Mouse (Mus musculus) MEL (cell line): ENCODE measurements around the gene 1110051M20Rik. TPM values are rescaled to one million over a fixed set of nuclear protein-coding genes. Genes with fewer than 3 reads are reported as not detected.

ENCODE experiments used
- DNase-seq: peaks from one replicate; pipeline ENCODE4 v3.0.0; 2011; ENCODE audit warnings: low read depth, low spot score
- H3K27ac ChIP-seq: 2 replicates; pipeline ENCODE4 v1.5.1; 2012; ENCODE audit warnings: low read depth, mild to moderate bottlenecking, control low read depth, low read length, moderate library complexity; ENCODE audit not compliant: control insufficient read depth
- H3K27me3 ChIP-seq, 2 experiments: fragments of 150-350 bp in 1 of 2; sonication (generic) in 1 of 2; 2 replicates each; pipeline ENCODE4 v1.6.1; 2012; ENCODE audit warnings: low read length in 2 of 2, mild to moderate bottlenecking in 2 of 2, improper control_type of control experiment in 1 of 2, moderate library complexity in 1 of 2; ENCODE audit not compliant: insufficient read depth in 2 of 2, control insufficient read depth in 1 of 2
- H3K36me3 ChIP-seq, 2 experiments: 2 replicates each; pipeline ENCODE4 v1.6.1; 2012 to 2014; ENCODE audit warnings: low read length in 2 of 2, improper control_type of control experiment in 1 of 2, inconsistent platforms in 1 of 2, mild to moderate bottlenecking in 1 of 2; ENCODE audit not compliant: insufficient read depth in 2 of 2, control insufficient read depth in 1 of 2
- H3K4me1 ChIP-seq, 2 experiments: fragments of 150-350 bp in 1 of 2; sonication (generic) in 1 of 2; 2 replicates each; pipeline ENCODE4 v1.6.1; 2012; ENCODE audit warnings: low read length in 2 of 2, improper control_type of control experiment in 1 of 2, mild to moderate bottlenecking in 1 of 2; ENCODE audit not compliant: insufficient read depth in 2 of 2, control insufficient read depth in 1 of 2
- H3K4me3 ChIP-seq, 2 experiments: fragments of 150-350 bp in 1 of 2; sonication (generic) in 1 of 2; 2 replicates each; pipeline ENCODE4 v1.5.1; 2012; ENCODE audit warnings: low read depth in 2 of 2, low read length in 2 of 2, mild to moderate bottlenecking in 2 of 2, moderate library complexity in 2 of 2, control low read depth in 1 of 2, improper control_type of control experiment in 1 of 2; ENCODE audit not compliant: control insufficient read depth in 1 of 2, insufficient read depth in 1 of 2
- H3K79me2 ChIP-seq: 2 replicates; pipeline ENCODE4 v1.6.1; 2012; ENCODE audit warnings: mild to moderate bottlenecking, low read length, moderate library complexity; ENCODE audit not compliant: control insufficient read depth, poor library complexity, insufficient read depth
- H3K9ac ChIP-seq: 2 replicates; pipeline ENCODE4 v1.6.1; 2012; ENCODE audit warnings: low read depth, mild to moderate bottlenecking, control low read depth, low read length, moderate library complexity; ENCODE audit not compliant: control insufficient read depth, poor library complexity, severe bottlenecking
- H3K9me3 ChIP-seq: fragments of 150-350 bp; sonication (generic); replicated peaks from 2 replicates; pipeline ENCODE4 v1.6.1; 2012; ENCODE audit warnings: mild to moderate bottlenecking, low read length, improper control_type of control experiment, moderate library complexity; ENCODE audit not compliant: insufficient read depth
- CHD1 ChIP-seq: IDR thresholded peaks from 2 replicates; pipeline ENCODE4 v1.6.1; 2012; ENCODE audit warnings: low read depth, mild to moderate bottlenecking, inconsistent platforms, low read length, improper control_type of control experiment
- CHD2 ChIP-seq: IDR thresholded peaks from 2 replicates; pipeline ENCODE4 v1.6.1; 2011; ENCODE audit warnings: low read length, improper control_type of control experiment
- E2F4 ChIP-seq: IDR thresholded peaks from 2 replicates; pipeline ENCODE4 v1.6.1; 2011; ENCODE audit warnings: low read depth, low read length, improper control_type of control experiment, borderline replicate concordance
- EP300 ChIP-seq, 2 experiments: IDR thresholded peaks; 2 replicates each; pipeline ENCODE4 v1.6.1; 2011; ENCODE audit warnings: improper control_type of control experiment in 2 of 2, low read length in 2 of 2, low read depth in 1 of 2, mild to moderate bottlenecking in 1 of 2
- GABPA ChIP-seq: IDR thresholded peaks from 2 replicates; pipeline ENCODE4 v1.6.1; 2012; ENCODE audit warnings: low read depth, mild to moderate bottlenecking, inconsistent platforms, low read length, improper control_type of control experiment, moderate library complexity
- GATA1 ChIP-seq: IDR thresholded peaks from 2 replicates; pipeline ENCODE4 v1.6.1; 2011; ENCODE audit warnings: low read depth, low read length, improper control_type of control experiment
- HCFC1 ChIP-seq: IDR thresholded peaks from 2 replicates; pipeline ENCODE4 v1.6.1; 2012; ENCODE audit warnings: low read depth, mild to moderate bottlenecking, inconsistent platforms, low read length, improper control_type of control experiment, moderate library complexity
- KAT2A ChIP-seq: conservative IDR thresholded peaks from 2 replicates; pipeline ENCODE4 v1.6.1; 2012; ENCODE audit warnings: low read depth, low read length, improper control_type of control experiment, inconsistent platforms
- MAFK ChIP-seq: IDR thresholded peaks from 2 replicates; pipeline ENCODE4 v1.6.1; 2011; ENCODE audit warnings: low read depth, mild to moderate bottlenecking, low read length, improper control_type of control experiment, borderline replicate concordance
- MXI1 ChIP-seq: IDR thresholded peaks from 2 replicates; pipeline ENCODE4 v1.6.1; 2011; ENCODE audit warnings: mild to moderate bottlenecking, low read depth, low read length, improper control_type of control experiment
- MYC ChIP-seq: IDR thresholded peaks from 2 replicates; pipeline ENCODE4 v1.6.1; 2011; ENCODE audit warnings: low read depth, mild to moderate bottlenecking, low read length, improper control_type of control experiment, moderate library complexity
- NRF1 ChIP-seq: IDR thresholded peaks from 2 replicates; pipeline ENCODE4 v1.6.1; 2014; ENCODE audit warnings: low read depth, mild to moderate bottlenecking, inconsistent platforms, low read length, improper control_type of control experiment, moderate library complexity; ENCODE audit not compliant: poor library complexity, insufficient read depth, severe bottlenecking
- POLR2A ChIP-seq, 2 experiments: IDR thresholded peaks; 2 replicates each; pipeline ENCODE4 v1.6.1; 2011 to 2012; ENCODE audit warnings: low read length in 2 of 2, mild to moderate bottlenecking in 2 of 2, control low read depth in 1 of 2, improper control_type of control experiment in 1 of 2, low read depth in 1 of 2, moderate library complexity in 1 of 2; ENCODE audit not compliant: control insufficient read depth in 1 of 2, insufficient read depth in 1 of 2, poor library complexity in 1 of 2
- SIN3A ChIP-seq: IDR thresholded peaks from 2 replicates; pipeline ENCODE4 v1.6.1; 2012; ENCODE audit warnings: low read length, improper control_type of control experiment, inconsistent platforms
- SMC3 ChIP-seq: IDR thresholded peaks from 2 replicates; pipeline ENCODE4 v1.6.1; 2011; ENCODE audit warnings: low read depth, low read length, improper control_type of control experiment
- USF1 ChIP-seq: IDR thresholded peaks from 2 replicates; pipeline ENCODE4 v1.6.1; 2014; ENCODE audit warnings: low read depth, mild to moderate bottlenecking, inconsistent platforms, low read length, improper control_type of control experiment, moderate library complexity
- ZC3H11A ChIP-seq: IDR thresholded peaks from 2 replicates; pipeline ENCODE4 v1.6.1; 2012; ENCODE audit warnings: low read depth, mild to moderate bottlenecking, inconsistent platforms, low read length, improper control_type of control experiment
- ZNF384 ChIP-seq: IDR thresholded peaks from 2 replicates; pipeline ENCODE4 v1.6.1; 2012; ENCODE audit warnings: low read depth, mild to moderate bottlenecking, inconsistent platforms, low read length, improper control_type of control experiment
- polyA plus RNA-seq, 2 experiments: library from polyadenylated mRNA; stranded (reverse) in 1 of 2; unstranded in 1 of 2; fragments of >175 nt in 1 of 2; fragments of >200 nt in 1 of 2; gene quantifications; 2 replicates each; pipeline versions ENCODE4 v1.2.1 to v1.2.4; 2012; ENCODE audit warnings: low replicate concordance in 2 of 2, low read depth in 1 of 2; ENCODE audit not compliant: insufficient read length in 2 of 2, insufficient read depth in 1 of 2, missing spikeins in 1 of 2
- total RNA-seq: library from RNA; depleted of rRNA; stranded (reverse); fragments of 300-350 nt; gene quantifications from 2 replicates; pipeline ENCODE4 v1.2.3, GENCODE M21; 2012

1110051M20Rik gene
- total and polyA plus RNA-seq, 3 experiments, result 23.0 to 23.3 TPM; not detected in 1

GRCm38 (mm10) chr2:91258054-91258453 lies 186.4 kb downstream of the 1110051M20Rik start:
- Histone ChIP-seq H3K4me1 (no peaks in the 10 kb centered on the region), H3K9me3 (no peaks in the 10 kb centered on the region), H3K27me3 (no peaks in the 10 kb centered on the region; a peak in 1 of 4 replicates), H3K79me2 (no peaks in the 10 kb centered on the region), H3K36me3 (no peaks in the 10 kb centered on the region), H3K27ac (no peak overlapping the region), H3K4me3 (no peak overlapping the region; a peak in 1 of 4 replicates), H3K9ac (no peak overlapping the region; the same call in 1 of the 2 replicates)
- no peak for TF ChIP-seq MAFK
- no peak for TF ChIP-seq GABPA
- TF ChIP-seq GATA1, result no peak
- no peak for TF ChIP-seq EP300 (IDR thresholded peaks at IDR 0.05; ENCODE audit: low read depth in 1 of 2, low read length in 2 of 2)
- TF ChIP-seq ZNF384, result no peak
- TF ChIP-seq MYC, result no peak
- TF ChIP-seq SMC3, result no peak
- no peak for TF ChIP-seq E2F4
- no peak for TF ChIP-seq CHD2
- TF ChIP-seq CHD1, result no peak
- no peak for TF ChIP-seq KAT2A
- TF ChIP-seq POLR2A (IDR thresholded peaks at IDR 0.05; ENCODE audit: control insufficient read depth in 1 of 2, insufficient read depth in 1 of 2, low read depth in 1 of 2, low read length in 2 of 2, poor library complexity in 1 of 2), result no peak
- TF ChIP-seq HCFC1, result no peak
- no peak for TF ChIP-seq MXI1
- no peak for TF ChIP-seq NRF1
- TF ChIP-seq SIN3A, result no peak
- no peak for DNase-seq

GRCm38 (mm10) chr2:91257126-91257980 lies 187.2 kb downstream of the 1110051M20Rik start:
- H3K27me3 ChIP-seq, result no peaks in the 10 kb centered on the region; a peak in 1 of 4 replicates
- TF ChIP-seq ZC3H11A (no peak), USF1 (0 out of 2 replicates have a peak, but pooled peaks have one; percentile 7), GATA1 (no peak)

More at GRCm38 (mm10) chr2:91257126-91257980, 187.2 kb downstream of the 1110051M20Rik start:
- peak overlapping the region; percentile 48 to 96 for H3K4me3 ChIP-seq
- peak; percentile 68 for DNase-seq
- H3K9me3 ChIP-seq, result no peaks in the 10 kb centered on the region
- no peaks in the 10 kb centered on the region for H3K79me2 ChIP-seq
- H3K36me3 ChIP-seq, result no peaks in the 10 kb centered on the region
- peak overlapping the region; percentile 62 for H3K9ac ChIP-seq
- H3K27ac ChIP-seq, result no peak overlapping the region
- no peaks in the 10 kb centered on the region for H3K4me1 ChIP-seq
